Mouse (Mus musculus): Measurements from ENCODE around the gene Apol11b. TPM values are rescaled to one million over a fixed set of nuclear protein-coding genes. Genes with fewer than 3 reads are reported as not detected.
"Not testable (repeated sequence)": the region's sequence is repeated elsewhere in the genome, so short reads cannot be mapped to it uniquely, and the experiment has no call there.

The Apol11b gene
- 0.14 and 0.30 TPM in 2 replicates for polyA plus RNA-seq (2015; fragmentation: Nextera tagmentation; extraction: Ambion mirVana)

GRCm38 (mm10) chr15:77643176-77643575 lies at the start of gene Apol11b:
Gene Apol11b (minus strand): TSS chr15:77643286.
- not testable (repeated sequence) for H3K4me3 ChIP-seq (replicated peaks); H3K9me3 ChIP-seq; H3K36me3 ChIP-seq; H3K27me3 ChIP-seq (replicated peaks); H3K4me2 ChIP-seq (replicated peaks); H3K4me1 ChIP-seq (replicated peaks); H3K27ac ChIP-seq; ATAC-seq; H3K9ac ChIP-seq
- 56% methylated on average over 2 of the region's 2 CpGs for WGBS

GRCm38 (mm10) chr15:77691532-77692311 lies 48.6 kb upstream of the Apol11b start:
- H3K36me3 ChIP-seq; H3K9ac ChIP-seq; H3K27me3 ChIP-seq (replicated peaks); H3K9me3 ChIP-seq; H3K27ac ChIP-seq; H3K4me1 ChIP-seq (replicated peaks): not testable (repeated sequence)
- ATAC-seq, result peak; percentile 51; the same call in 1 of the 2 replicates
- peak overlapping the region; percentile 19 for H3K4me3 ChIP-seq (replicated peaks)
- 8% methylated on average over 20 of the region's 20 CpGs for WGBS
- peak overlapping the region; percentile 54 for H3K4me2 ChIP-seq (replicated peaks)

- H3K36me3 ChIP-seq; H3K27me3 ChIP-seq (replicated peaks); ATAC-seq; H3K4me1 ChIP-seq (replicated peaks); H3K4me3 ChIP-seq (replicated peaks); H3K9ac ChIP-seq; H3K27ac ChIP-seq; H3K9me3 ChIP-seq: not testable (repeated sequence)
- 17% methylated on average over 11 of the region's 11 CpGs for WGBS
- H3K4me2 ChIP-seq (replicated peaks), result 0 out of 2 replicates have a peak overlapping the region, but pooled peaks have one; percentile 22
Observed at GRCm38 (mm10) chr15:77683944-77684343, 40.9 kb upstream of the Apol11b start.

GRCm38 (mm10) chr15:77674081-77674480 lies 31.0 kb upstream of the Apol11b start:
- H3K4me2 ChIP-seq (replicated peaks); H3K4me1 ChIP-seq (replicated peaks); H3K9me3 ChIP-seq; H3K4me3 ChIP-seq (replicated peaks); H3K36me3 ChIP-seq; H3K9ac ChIP-seq; H3K27me3 ChIP-seq (replicated peaks); H3K27ac ChIP-seq; ATAC-seq: not testable (repeated sequence)
- 61% methylated on average over 1 of the region's 1 CpGs for WGBS

- H3K4me2 ChIP-seq (replicated peaks); H3K27ac ChIP-seq; H3K4me1 ChIP-seq (replicated peaks); H3K4me3 ChIP-seq (replicated peaks); H3K27me3 ChIP-seq (replicated peaks); H3K9me3 ChIP-seq; H3K36me3 ChIP-seq; H3K9ac ChIP-seq: not testable (repeated sequence)
- WGBS, result 33% methylated on average over 2 of the region's 2 CpGs
- peak; percentile 75 for ATAC-seq
Observed at GRCm38 (mm10) chr15:77661841-77662240, 18.8 kb upstream of the Apol11b start.

DNA sequence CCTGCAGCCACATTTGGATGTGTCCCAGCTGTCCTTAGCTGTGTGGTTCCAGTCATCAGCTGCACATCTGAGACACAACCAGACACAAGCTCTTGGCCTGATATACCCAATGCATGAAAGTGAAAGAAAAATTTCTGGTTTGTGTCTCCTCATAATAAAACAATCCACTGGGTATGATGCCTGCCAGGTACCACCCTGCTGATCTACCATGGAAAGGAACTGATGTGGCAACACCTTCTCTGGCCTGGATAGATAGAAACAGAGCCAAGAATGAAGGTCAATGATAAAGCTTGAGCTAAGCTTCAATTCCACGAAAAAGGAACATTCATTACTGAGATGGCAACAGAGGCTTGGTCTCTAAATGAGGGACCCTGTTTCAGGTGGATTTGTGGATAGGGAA lies 16.7 kb upstream of the Apol11b start:
- not testable (repeated sequence) for H3K4me3 ChIP-seq (replicated peaks); ATAC-seq; H3K9me3 ChIP-seq; H3K36me3 ChIP-seq; H3K27ac ChIP-seq; H3K27me3 ChIP-seq (replicated peaks); H3K4me2 ChIP-seq (replicated peaks); H3K4me1 ChIP-seq (replicated peaks); H3K9ac ChIP-seq
- 70% methylated on average over 1 of the region's 1 CpGs for WGBS

- not testable (repeated sequence) for H3K4me2 ChIP-seq (replicated peaks); H3K36me3 ChIP-seq; ATAC-seq; H3K9me3 ChIP-seq; H3K27me3 ChIP-seq (replicated peaks); H3K9ac ChIP-seq; H3K27ac ChIP-seq; H3K4me3 ChIP-seq (replicated peaks); H3K4me1 ChIP-seq (replicated peaks)
Observed at GRCm38 (mm10) chr15:77651143-77651542, 8.1 kb upstream of the Apol11b start.

GRCm38 (mm10) chr15:77629822-77630221 lies 13.3 kb downstream of the Apol11b start:
- not testable (repeated sequence) for H3K27me3 ChIP-seq (replicated peaks); H3K27ac ChIP-seq; H3K36me3 ChIP-seq; H3K9me3 ChIP-seq; H3K9ac ChIP-seq; H3K4me1 ChIP-seq (replicated peaks); H3K4me2 ChIP-seq (replicated peaks); ATAC-seq; H3K4me3 ChIP-seq (replicated peaks)
- WGBS, result 79% methylated on average over 3 of the region's 3 CpGs

- not testable (repeated sequence) for H3K27me3 ChIP-seq (replicated peaks); H3K27ac ChIP-seq; H3K9ac ChIP-seq; H3K9me3 ChIP-seq; H3K36me3 ChIP-seq; H3K4me3 ChIP-seq (replicated peaks); H3K4me1 ChIP-seq (replicated peaks); H3K4me2 ChIP-seq (replicated peaks)
- 46% methylated on average over 9 of the region's 9 CpGs for WGBS
- peak; percentile 81 for ATAC-seq
Observed at GRCm38 (mm10) chr15:77628647-77629046, 14.4 kb downstream of the Apol11b start.

GRCm38 (mm10) chr15:77626471-77626870 lies 16.6 kb downstream of the Apol11b start:
- not testable (repeated sequence) for H3K27me3 ChIP-seq (replicated peaks); H3K9me3 ChIP-seq; H3K27ac ChIP-seq; H3K9ac ChIP-seq; ATAC-seq; H3K4me3 ChIP-seq (replicated peaks); H3K4me2 ChIP-seq (replicated peaks); H3K36me3 ChIP-seq; H3K4me1 ChIP-seq (replicated peaks)
- 59% methylated on average over 4 of the region's 4 CpGs for WGBS

GRCm38 (mm10) chr15:77624710-77625109 lies 18.4 kb downstream of the Apol11b start:
- no peaks in the 10 kb centered on the region for H3K4me1 ChIP-seq (replicated peaks)
- H3K4me3 ChIP-seq (replicated peaks), result no peak overlapping the region
- no peak overlapping the region for H3K4me2 ChIP-seq (replicated peaks)
- H3K27ac ChIP-seq, result no peak overlapping the region
- H3K36me3 ChIP-seq, result no peaks in the 10 kb centered on the region
- H3K9me3 ChIP-seq, result no peaks in the 10 kb centered on the region
- ATAC-seq, result no peak
- 94% methylated on average over 1 of the region's 1 CpGs for WGBS
- H3K27me3 ChIP-seq (replicated peaks), result no peaks in the 10 kb centered on the region
- no peak overlapping the region for H3K9ac ChIP-seq

- no peak for ATAC-seq
- no peak overlapping the region for H3K27ac ChIP-seq
- no peak overlapping the region for H3K9ac ChIP-seq
- no peak overlapping the region for H3K4me3 ChIP-seq (replicated peaks)
- H3K4me2 ChIP-seq (replicated peaks), result no peak overlapping the region
- no peaks in the 10 kb centered on the region for H3K4me1 ChIP-seq (replicated peaks)
- H3K36me3 ChIP-seq, result no peaks in the 10 kb centered on the region
- H3K27me3 ChIP-seq (replicated peaks), result no peaks in the 10 kb centered on the region
- 91% methylated on average over 3 of the region's 3 CpGs for WGBS
- no peaks in the 10 kb centered on the region for H3K9me3 ChIP-seq
Observed at GRCm38 (mm10) chr15:77606069-77606468, 37.0 kb downstream of the Apol11b start.

- no peaks in the 10 kb centered on the region for H3K36me3 ChIP-seq
- H3K4me2 ChIP-seq (replicated peaks), result no peak within 1 kb of the TSS
- no peaks in the 10 kb centered on the region for H3K27me3 ChIP-seq (replicated peaks)
- no peak within 1 kb of the TSS for H3K27ac ChIP-seq
- no peak within 1 kb of the TSS for H3K4me3 ChIP-seq (replicated peaks)
- H3K9me3 ChIP-seq, result no peaks in the 10 kb centered on the region
- no peaks in the 10 kb centered on the region; the same call in 1 of the 2 replicates for H3K4me1 ChIP-seq (replicated peaks)
- H3K9ac ChIP-seq, result no peak within 1 kb of the TSS
- WGBS, result 91% methylated on average over 1 of the region's 1 CpGs
- ATAC-seq, result no peak
Observed at GRCm38 (mm10) chr15:77598958-77599357, 44.1 kb downstream of the Apol11b start, which contains the start of gene Gm36245. Gene Gm36245 (plus strand): TSS chr15:77599258.

Data from intestine, embryonic 15.5 days (tissue).